Mouse (Mus musculus) liver, embryonic 11.5 days (tissue): ENCODE data around the gene Pappa2. TPM values are rescaled to one million over a fixed set of nuclear protein-coding genes. Genes with fewer than 3 reads are reported as not detected.

Source experiments
- ATAC-seq: fragments of 200-750 bp; cut with Nextera tagmentation; replicated peaks from 2 replicates; pipeline ENCODE4 v1.8.0; 2017; ENCODE audit warnings: moderate number of reproducible peaks, mild to moderate bottlenecking, moderate TSS enrichment, moderate library complexity; ENCODE audit not compliant: low FRiP score
- DNase-seq: peaks from one replicate; pipeline ENCODE4 v3.0.0-alpha.2; 2017; ENCODE audit warnings: low spot score
- H3K27ac ChIP-seq: fragments of 300-500 bp; sonication (generic); 2 replicates; pipeline ENCODE4 v1.5.1; 2014; ENCODE audit warnings: mild to moderate bottlenecking, low read depth, low read length, control low read depth
- H3K27me3 ChIP-seq: fragments of 300-500 bp; sonication (generic); replicated peaks from 2 replicates; pipeline ENCODE4 v1.6.1; 2014; ENCODE audit warnings: low read length, mixed read lengths; ENCODE audit not compliant: control insufficient read depth, insufficient read depth
- H3K36me3 ChIP-seq: fragments of 300-500 bp; sonication (generic); 2 replicates; pipeline ENCODE4 v1.6.1; 2014; ENCODE audit warnings: mild to moderate bottlenecking, low read length, moderate library complexity, mixed read lengths; ENCODE audit not compliant: control insufficient read depth, insufficient read depth
- H3K4me1 ChIP-seq: fragments of 300-500 bp; sonication (generic); replicated peaks from 2 replicates; pipeline ENCODE4 v1.6.1; 2014; ENCODE audit warnings: low read length, mixed read lengths; ENCODE audit not compliant: control insufficient read depth, insufficient read depth
- H3K4me2 ChIP-seq: fragments of 300-500 bp; sonication (generic); 2 replicates; pipeline ENCODE4 v1.6.1; 2014; ENCODE audit warnings: mild to moderate bottlenecking, control low read depth, moderate library complexity
- H3K4me3 ChIP-seq: fragments of 300-500 bp; sonication (generic); 2 replicates; pipeline ENCODE4 v1.5.1; 2014; ENCODE audit warnings: low read depth, low read length, control low read depth
- H3K9ac ChIP-seq: fragments of 300-500 bp; sonication (generic); 2 replicates; pipeline ENCODE4 v1.6.1; 2014; ENCODE audit warnings: low read depth, low read length, control low read depth
- H3K9me3 ChIP-seq: fragments of 300-500 bp; sonication (generic); 2 replicates; pipeline ENCODE4 v1.6.1; 2016; ENCODE audit warnings: low read length, inconsistent platforms, mixed read lengths; ENCODE audit not compliant: control insufficient read depth
- WGBS: fragments of 180-500 bp; shearing (Covaris S2); extraction: QIAGEN DNeasy Blood & Tissue Kit; methylation state at CpG from one replicate; pipeline ENCODE4 v1.1.7; 2014; 5-methylcytosine and 5-hydroxymethylcytosine counted together
- polyA plus RNA-seq: library from polyadenylated mRNA; unstranded; fragments of >200 nt; fragmentation: Nextera tagmentation; extraction: Ambion mirVana; gene quantifications from 2 replicates; pipeline ENCODE4 v1.2.1, GENCODE M21; 2014

Gene Pappa2
- polyA plus RNA-seq, 1 experiment from 2014 or later: 0.08 TPM

- Histone ChIP-seq H3K27ac (no peak overlapping the region), H3K4me3 (no peak overlapping the region), H3K9me3 (no peaks in the 10 kb centered on the region), H3K4me2 (no peak overlapping the region), H3K36me3 (no peaks in the 10 kb centered on the region), H3K27me3 (no peaks in the 10 kb centered on the region), H3K4me1 (no peaks in the 10 kb centered on the region), H3K9ac (no peak overlapping the region)
- 56% methylated on average over 1 of the region's 1 CpGs for WGBS
- ATAC-seq: no peak
- DNase-seq: no peak
These were observed 292.6 kb downstream of the Pappa2 start for GRCm38 (mm10) chr1:158687726-158688125.

DNA sequence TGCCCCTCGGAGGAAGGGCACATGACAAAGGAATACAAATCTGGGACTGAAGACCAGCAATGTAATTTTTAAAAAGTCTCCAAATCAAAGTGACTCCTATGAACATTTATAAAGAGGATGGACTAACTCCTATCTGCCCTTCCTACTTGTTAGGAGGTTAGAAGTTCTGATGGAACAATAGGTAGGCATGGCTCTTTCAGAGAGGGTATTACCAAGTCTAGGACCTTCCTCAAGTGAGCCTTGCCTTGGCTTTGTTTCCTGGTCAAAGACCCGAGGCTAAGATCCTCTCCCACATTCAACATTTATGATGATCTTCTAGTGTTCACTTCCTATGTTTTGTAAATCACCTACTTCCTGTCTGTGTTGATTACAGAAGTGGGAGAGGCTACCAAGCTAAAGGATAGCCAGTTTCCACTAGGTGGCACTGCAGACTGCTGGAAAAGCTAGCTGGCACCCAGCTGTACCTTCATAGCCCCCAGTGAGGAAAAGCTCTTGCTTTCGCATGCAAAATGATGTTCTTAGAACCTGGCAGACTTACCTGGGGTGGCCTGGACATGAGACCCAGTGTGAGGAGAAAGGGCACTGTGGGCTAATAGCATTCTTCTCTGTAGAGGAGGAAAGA is 310.2 kb downstream of the Pappa2 start:
- DNase-seq (peak; percentile 37), ATAC-seq (peak; percentile 69)
- 45% methylated on average over 3 of the region's 3 CpGs for WGBS
- H3K27ac ChIP-seq: no peak overlapping the region
- no peaks in the 10 kb centered on the region for H3K27me3 ChIP-seq
- no peaks in the 10 kb centered on the region for H3K9me3 ChIP-seq
- no peak overlapping the region for H3K9ac ChIP-seq
- H3K4me2 ChIP-seq: no peak overlapping the region
- no peak overlapping the region for H3K4me3 ChIP-seq
- no peaks in the 10 kb centered on the region for H3K4me1 ChIP-seq
- no peaks in the 10 kb centered on the region for H3K36me3 ChIP-seq

DNA sequence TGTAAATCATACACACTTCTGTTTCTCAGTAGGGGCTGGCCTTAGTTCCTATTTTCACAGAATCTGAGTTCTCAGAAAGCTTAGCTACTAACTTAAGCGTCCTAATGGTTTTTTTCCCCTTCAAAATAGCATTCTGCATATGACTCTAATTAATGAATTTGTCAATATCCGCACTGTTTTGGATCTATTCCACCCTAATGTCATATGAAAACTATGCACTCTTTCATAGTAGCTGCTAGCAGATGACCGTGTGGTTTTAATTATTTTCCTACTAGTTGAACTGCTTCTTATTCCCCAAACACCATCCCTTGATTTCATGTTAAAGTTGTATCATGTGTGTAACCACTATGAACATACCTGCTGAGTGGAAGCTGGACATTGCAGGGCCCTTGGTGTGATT is 314.3 kb downstream of the Pappa2 start:
- Histone ChIP-seq H3K27ac (no peak overlapping the region), H3K36me3 (no peaks in the 10 kb centered on the region), H3K9ac (no peak overlapping the region), H3K4me3 (no peak overlapping the region), H3K4me1 (no peaks in the 10 kb centered on the region), H3K27me3 (no peaks in the 10 kb centered on the region), H3K9me3 (no peaks in the 10 kb centered on the region), H3K4me2 (no peak overlapping the region)
- DNase-seq (no peak), ATAC-seq (no peak)
- WGBS: 70% methylated on average over 3 of the region's 3 CpGs
